Mouse (Mus musculus): ENCODE measurements around the gene Ptpn13.

Gene Ptpn13

DNA sequence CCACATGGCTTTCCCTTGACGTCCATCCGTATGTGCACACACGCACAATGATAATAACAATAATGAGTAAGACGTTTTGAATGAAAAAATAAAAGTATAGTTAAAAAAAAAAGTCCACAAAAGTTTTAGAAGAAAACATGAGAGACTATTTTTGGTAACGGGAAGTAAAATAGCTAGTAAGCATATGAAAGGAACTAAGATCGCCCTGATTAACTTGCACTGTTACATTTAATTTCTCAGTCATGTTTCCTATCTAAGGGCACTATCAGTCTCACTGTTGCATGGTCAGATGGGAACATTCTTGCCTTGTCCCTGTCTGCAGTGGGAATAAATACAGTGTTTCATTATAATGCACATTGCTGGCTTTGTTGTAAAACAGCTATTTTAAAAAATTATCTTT lies 2.4 kb upstream of the Ptpn13 start:
- no peak for DNase-seq (ENCODE audit: low read depth, low spot score)

DNA sequence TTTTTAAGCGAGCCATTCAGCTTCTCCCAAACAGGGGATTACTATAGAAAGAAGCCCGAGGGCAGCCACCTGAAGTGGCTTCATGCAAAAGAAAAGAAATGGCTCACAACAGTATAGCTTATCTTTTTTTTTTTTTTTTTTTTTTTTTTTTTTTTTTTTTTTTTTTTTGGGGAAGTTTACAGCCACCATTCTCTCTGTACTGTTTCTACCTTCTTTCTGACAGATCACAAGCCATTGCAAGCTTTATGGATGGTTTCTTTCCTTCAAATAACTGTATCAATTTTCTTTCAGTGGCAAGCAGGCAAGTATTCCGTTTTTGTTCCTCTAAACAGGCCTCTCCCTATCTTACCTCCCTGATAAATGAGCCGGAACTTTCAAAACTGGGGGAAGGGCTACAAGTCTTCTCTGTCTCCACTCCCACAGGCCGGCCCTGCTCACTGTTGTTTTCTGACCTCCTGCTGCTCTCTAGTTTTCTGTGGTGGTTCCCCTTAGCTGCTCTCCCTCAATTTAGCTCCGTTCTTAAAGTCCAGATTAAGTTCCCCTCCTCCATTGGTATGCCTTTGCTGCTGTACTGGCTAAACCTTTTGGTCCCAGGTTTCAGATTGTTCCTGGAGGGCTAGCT lies 1.6 kb upstream of the Ptpn13 start:
- DNase-seq (ENCODE audit: low read depth, low spot score): peak; percentile 55

DNA sequence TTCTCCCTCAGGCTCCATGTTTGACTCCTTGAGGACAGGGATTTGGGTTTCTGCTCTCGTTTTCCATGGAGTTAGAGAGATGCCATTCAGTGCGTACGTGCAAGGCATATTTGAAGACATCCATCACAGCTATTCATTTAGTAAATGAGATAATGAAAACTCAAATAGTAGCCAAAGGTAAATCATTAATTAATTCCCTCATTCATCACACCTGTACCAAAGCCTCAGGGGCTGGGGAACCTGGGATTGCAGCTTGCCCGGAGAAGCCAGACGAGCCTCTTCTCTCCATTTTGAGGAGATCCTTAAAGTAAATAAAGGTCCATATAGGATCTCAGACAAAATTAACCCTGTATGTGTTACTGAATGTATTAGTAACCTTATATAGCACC lies 1.1 kb upstream of the Ptpn13 start:
- DNase-seq (ENCODE audit: low read depth, low spot score): no peak

DNA sequence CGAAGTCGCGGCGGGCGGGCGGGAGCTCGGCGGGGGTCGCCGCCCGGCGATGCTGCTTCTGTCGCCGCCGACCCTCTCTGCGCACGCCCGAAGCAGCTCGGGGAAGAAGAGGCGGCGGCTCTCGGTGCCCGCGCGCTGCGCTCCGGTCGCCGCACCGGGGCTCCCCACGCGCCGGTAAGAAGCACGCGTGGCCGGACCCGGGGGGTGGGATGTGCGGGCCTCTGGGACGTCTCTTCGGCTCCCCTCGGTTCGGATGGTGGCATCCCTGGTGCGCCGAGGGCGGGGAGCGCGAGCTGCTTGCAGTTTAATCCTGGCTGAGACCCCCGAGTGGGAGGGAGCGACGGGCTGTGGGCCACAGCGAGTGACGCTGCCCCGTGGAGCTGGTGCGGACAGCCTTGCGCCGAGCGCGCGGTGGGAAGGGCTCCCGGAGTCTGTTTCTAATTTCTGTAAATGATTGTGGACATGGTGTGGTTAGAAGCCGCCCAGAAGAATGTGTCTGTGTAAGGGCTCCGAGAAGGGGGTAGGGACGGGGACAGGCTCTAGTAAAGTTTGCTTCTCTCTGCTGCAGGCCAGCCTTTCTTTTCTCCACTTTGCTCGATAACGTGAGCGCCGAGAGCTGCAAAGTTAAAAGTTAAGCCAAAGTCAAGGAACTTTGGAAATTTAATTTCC lies 505 bp downstream of the Ptpn13 start:
- peak; percentile 70 for DNase-seq (ENCODE audit: low read depth, low spot score)

DNA sequence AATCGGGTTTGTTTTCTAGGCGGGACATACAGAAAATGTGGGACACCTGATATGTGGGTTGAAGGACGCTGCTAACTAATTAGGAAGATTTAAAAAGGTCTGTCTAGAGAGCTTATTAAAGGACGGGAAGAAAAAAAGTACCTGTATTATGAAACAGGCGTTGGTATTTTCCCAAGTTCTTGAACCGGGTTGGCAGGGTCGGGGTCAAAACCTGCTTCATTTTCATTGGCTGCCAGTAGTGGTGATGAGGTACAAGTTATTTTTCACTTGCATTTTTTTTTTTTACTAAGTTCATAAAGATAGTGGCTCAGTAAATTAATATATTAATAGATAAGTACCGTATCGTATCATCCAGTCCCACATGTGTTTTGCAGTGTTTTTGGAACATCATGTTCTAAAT lies 1.3 kb downstream of the Ptpn13 start:
- no peak for DNase-seq (ENCODE audit: low read depth, low spot score)

DNA sequence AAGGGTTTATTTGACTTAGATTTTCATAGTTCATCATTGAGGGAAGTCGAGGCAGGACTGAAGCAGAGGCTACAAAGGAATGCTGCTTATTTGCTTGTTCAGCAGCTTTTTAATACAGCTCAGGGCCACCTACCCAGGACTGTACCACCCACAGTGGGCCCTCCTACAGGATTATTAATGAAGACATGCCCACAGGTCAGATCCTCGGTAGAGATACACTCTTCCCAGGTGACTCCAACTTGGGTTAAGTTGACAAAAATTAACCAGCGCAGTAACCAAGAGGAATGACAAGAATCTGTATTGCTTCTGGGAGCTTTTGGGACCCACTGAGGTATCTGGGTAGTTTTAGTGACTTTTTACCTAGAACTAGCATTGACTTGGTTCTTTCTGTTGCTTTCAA lies 6.0 kb downstream of the Ptpn13 start:
- no peak for DNase-seq (ENCODE audit: low read depth, low spot score)

DNA sequence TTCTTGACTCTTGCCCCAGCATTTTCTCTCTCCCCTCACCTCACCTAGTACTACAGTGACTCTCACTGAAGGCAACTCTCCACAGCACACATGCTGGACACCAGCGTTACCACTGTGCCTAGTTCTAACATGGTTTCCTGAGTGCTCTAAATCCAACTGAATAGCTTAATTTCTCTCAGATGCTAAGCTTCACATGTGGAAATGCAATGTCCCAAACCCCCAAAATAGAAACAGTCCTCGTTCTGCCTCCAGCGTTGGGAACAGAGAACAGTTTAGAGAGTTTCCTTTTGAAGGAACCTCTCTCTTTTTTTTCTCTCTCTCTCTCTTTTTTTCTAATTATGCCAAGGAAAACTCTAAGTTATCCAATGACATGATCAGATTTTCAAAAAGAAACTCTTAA lies 6.5 kb downstream of the Ptpn13 start:
- DNase-seq (ENCODE audit: low read depth, low spot score): no peak

DNA sequence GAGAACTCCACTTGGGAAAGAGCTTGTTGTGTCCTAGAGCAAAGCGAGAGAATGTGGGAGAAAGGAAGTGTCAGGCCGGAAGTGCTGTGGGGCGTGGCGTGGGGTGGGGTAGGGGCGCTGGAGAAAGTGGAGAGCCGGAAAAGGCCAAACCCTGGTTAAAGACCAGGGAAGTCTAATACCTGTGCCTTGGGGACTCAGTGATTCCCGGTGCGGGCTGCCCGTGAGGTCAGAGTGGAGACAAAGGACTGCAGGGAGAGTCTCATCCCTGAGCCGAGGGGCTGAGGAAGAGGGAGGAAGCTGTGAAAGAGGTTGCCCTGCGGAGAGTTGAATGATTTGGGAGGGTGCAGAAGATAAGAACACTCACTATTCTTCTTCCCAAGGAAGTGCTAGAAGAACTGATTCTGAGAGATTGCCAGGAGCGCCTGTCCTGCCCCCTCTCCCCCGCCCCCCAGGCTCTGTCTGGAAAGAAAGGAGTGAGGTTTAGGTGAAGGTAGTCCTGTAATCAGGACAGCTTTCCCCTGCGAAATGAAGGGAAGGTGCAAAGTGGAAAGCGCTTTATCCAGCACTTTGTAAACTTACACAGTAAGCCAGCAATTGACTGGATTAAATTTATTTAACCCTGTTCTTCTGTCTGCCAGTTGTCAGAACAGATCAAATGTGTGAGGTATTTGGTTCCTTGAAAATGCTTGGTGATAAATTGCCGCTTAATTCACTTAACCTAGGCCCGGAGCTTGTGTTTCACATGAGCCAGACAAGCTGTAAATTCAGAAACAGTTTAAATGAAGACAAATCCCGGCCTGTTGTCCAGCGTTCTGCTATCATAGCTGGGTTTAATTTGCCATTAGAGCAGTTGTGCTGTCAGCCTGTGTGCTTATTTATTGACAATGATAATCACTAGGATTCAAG lies 11.3 kb downstream of the Ptpn13 start:
- peak; percentile 55 for DNase-seq (ENCODE audit: low read depth, low spot score)

DNA sequence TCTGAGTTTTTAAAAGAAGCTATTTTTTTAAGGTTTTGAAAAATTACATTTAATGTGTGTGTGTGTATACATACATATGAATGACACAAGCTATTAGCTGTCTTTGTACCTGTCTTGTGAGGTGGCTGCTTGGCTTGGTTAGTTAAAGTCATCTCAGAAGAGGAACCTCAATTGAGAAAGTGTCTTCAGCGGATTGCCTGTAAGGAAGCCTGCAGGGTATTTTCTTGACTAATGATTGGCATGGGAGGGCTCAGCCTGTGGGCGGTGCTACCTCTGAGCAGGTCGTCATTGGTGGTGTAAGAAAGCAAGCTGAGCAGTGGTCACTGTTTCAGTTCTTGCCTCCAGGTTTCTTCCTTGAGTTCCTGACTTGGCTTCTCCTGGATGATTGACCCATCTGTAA lies 12.7 kb downstream of the Ptpn13 start:
- DNase-seq (ENCODE audit: low read depth, low spot score): no peak

DNA sequence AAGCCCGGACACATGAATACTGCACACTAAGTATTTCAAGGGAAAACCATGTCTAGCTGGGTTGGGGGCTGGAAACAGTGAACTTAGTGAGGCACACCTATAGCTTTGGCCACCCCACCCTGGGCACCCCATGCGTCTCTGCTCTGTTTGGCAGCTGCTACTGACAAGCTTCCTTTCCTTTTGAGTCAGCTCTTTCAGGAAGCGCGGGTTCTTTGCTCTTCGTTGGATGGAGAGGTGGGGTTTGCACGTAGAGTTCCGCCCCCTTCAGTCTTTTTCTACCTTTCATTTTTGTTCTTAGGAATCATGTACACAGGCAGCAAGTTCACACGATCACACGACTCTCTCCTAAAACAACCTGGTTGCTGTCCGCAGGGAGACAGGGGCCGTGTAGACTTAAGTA lies 14.2 kb downstream of the Ptpn13 start:
- no peak for DNase-seq (ENCODE audit: low read depth, low spot score)

DNA sequence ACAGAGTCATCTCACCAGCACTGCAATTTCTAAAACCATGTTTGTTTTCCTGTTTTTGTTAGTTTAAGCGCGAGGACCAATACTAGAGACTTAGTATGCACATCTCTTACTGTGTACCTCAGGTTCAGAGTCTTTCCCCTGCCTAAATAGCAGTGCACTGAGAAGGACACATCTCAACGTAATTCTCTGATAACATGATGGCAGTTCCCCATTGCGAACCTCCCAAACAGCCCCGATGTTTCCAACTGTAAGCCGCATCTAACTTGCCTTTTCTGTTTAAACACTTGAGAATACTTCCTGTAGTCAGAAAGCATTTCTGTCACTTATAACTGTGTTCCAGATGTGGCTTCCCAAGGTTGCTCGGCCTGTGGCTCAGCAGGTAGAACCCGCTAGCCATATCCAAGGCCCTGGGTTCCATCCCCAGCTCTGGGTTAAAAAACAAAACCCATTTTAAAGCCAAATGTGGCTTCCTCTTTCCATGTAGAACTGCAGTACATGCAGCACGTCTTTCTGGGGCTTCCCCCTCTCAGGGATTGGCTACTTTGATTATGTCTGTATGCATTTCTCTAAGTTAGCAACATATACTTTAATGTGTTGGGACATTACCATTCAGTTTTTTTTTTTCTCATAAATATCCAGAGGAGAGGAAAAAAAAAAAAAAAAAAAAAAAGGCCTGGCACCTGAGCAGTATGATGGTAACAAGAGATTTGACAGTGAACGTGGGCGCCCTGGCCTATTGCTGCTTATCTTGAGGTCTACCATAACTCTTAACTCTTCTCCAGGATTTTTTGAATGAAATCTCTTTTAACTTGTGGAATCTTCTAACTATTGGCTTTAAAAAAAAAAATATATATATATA lies 15.7 kb downstream of the Ptpn13 start:
- DNase-seq (ENCODE audit: low read depth, low spot score): no peak

DNA sequence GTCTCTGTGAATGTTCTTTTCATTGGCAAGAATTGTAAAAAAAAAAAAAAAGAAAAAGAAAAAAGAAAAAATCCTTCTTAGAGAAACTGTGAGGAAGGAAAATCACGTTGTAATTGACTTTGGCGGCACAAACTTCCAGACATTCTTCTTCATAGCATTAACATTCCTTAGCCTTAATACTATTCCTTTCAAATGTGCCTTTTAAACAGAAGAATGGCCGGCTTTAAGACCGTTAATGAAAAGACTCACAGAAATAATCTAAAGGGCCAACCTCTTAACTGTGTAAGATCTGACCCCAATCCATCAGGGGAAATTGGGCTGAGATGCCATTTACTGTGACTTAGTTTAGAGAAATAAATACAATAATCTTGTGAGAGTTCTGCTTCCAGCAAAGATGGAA lies 16.7 kb downstream of the Ptpn13 start:
- no peak for DNase-seq (ENCODE audit: low read depth, low spot score)

DNA sequence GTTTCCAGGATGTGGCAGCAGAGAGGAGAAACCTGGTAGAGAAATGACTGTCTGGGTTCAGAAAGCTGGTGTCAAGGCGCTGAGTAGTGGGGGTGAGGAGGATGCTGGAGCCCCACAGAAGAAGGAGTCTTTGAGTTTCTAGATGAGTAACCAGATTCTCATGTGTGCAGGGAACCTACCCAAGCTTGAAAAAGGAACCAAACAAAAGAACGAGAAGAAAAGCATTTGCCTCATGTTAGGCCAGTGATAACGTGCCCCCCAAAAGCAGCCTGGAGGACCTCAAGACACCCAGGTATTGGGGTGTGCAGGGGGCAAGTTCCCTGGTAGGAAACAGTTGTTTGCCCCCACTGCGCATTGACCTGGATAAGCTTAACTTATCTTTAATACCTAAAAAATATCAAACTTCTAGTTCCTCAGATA lies 17.3 kb downstream of the Ptpn13 start:
- DNase-seq (ENCODE audit: low read depth, low spot score): no peak

DNA sequence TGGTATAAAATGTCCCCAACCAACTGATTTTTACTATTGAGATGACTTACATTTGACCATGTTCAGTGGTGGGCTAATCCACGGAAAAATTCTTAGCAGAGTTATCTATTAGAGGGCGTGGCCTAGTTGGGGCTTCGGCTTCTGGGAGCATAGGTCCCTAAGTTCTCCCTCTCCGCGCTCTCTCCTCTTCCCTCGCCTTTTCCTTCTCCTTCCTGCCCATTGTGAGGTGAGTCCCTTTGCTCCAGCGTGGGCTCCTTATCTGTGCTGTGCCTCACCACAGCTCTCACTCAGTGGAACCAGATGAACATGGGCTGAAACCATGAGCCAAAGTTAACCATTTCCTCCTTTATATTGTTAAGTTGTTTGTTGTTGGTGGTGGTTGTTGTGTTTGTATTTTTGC lies 17.9 kb downstream of the Ptpn13 start:
- DNase-seq (ENCODE audit: low read depth, low spot score): no peak

DNA sequence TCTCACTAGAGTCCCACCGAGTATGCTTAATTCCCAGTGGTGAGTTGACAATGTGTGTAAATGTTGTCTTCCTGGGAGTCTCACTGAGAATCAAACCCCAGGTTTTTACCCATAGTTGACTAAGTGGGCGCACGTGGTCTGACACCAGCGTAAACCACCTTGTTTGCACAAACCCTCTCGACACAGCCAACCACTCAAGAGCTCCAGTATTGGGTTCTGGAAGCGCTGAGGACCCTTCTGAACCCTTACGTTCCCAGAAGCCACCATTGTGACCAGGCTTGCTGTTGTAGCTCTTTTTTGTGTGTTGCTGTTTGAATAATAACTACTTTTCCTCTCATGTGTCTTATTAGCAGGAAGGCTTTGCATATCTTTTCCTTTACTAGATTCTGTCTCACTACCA lies 20.4 kb downstream of the Ptpn13 start:
- DNase-seq (ENCODE audit: low read depth, low spot score): no peak

DNA sequence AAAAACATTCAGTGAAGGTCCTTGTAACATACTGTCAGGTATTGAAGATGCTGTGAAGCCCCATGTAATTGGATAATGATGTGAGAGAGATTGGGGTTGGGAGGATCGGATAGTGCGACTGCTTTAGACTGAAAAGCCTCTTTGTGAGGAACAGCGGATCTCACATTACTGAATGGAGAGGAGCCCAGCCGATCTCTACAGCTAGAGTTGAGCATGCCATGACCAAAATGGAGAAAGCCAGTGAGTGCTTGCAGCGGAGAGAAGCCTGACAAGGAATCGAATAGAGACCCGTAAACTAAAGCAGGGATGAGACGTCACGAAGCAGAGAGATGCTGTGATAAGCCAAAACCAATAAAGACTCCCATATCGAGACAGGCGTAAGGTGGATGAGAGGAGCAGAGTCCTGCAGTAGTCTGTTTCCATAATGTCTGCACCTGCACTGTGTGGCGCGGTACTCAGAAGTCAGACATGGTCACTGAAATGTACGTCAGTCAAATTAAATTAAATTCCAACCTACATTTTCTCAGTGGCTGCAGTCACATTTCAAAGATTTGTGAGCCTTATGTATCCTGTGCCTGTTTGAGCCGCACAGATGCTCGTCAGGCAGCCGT lies 22.9 kb downstream of the Ptpn13 start:
- DNase-seq (ENCODE audit: low read depth, low spot score): no peak

DNA sequence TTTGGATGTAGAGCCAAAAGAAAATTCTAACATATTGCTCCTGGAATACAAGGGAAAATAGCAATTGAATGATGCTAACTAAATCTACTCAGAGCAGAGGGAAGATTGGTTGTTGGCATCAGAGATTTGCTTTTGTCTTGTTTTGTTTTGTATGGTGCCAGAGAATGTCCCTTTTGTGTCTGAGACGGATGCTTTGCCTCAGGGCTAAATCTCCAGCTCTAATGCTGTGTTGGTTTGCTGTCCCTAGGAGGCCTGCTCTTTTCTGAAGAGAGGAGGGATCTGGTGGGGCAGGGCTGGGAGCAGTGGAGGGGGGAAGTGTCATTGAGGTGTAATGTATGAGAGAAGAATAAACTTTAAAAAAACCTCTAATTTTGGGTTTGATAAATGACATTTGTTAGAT lies 23.5 kb downstream of the Ptpn13 start:
- DNase-seq (ENCODE audit: low read depth, low spot score): no peak

DNA sequence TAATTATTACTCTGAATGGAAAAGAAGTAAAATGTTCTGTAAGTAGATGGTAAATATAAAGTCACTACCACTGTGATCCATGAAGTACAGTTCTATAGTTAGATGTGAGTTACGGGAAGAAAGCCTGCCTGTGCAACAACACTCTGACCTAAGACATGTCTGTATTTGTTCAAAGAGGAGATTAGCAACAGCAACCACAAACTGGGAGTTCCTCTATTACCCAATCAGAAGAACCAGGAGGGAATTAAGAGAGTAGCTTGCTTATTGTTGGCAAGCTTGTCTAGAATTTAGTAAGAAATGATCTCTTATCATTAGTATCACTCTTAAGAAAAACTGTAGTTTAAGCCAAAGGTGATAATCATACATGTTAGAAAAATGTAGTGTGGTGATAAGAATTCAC lies 25.7 kb downstream of the Ptpn13 start:
- DNase-seq (ENCODE audit: low read depth, low spot score): no peak

DNA sequence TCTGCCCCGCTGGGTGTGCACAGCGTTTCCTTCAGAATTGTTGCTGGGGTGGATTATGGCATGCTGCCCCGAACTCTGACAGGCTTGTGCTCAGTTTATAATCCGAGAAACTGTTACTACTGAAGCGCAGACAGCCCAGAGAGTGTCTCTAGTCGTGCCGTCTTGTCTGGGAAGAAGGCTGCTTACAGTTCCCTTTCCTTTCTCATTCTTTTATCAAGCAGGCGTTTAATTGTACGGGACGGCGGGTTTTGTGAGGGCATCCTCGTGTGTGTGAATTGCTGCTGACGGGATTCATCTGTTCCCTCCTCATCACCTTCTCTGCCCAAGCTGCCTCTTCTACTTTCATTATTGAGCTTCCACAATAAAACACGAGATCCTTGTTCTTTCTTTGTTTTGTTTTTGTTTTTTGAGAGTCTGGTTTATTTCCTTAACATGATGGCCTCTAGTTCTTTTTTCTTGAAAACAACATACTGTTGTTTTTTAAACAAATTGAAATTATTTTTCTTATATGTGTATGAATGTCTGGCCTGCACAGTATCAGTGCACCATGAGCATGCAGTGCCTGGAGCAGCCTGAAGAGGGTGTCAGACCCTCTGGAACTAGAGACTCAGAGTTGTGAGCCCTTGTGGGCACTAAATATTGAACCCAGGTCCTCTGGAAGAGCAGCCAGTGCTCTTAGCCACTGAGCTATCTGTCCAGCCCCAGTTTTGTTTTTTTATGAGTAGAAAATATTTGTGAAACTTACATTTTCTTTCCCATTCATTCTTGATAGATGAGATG lies 28.6 kb downstream of the Ptpn13 start:
- peak; percentile 34 for DNase-seq (ENCODE audit: low read depth, low spot score)

DNA sequence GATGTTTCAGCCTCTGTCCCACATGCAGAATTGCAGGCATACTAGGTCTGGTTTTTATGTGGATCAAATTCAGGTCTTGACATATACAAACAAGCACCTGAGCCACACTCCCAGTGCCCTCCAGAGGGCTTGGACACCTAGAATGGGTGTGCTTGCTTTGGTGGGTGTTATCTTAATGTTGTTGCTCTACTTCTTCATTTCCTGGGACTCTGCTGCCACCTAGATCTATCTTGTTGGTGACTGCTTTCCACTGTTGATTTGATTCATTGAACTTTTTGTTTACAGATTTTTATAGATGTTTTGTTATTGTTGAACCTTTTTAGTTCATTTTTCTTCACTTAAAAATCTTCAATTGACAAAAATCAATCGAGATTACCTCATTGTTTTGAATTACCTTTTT lies 31.8 kb downstream of the Ptpn13 start:
- no peak for DNase-seq (ENCODE audit: low read depth, low spot score)

DNA sequence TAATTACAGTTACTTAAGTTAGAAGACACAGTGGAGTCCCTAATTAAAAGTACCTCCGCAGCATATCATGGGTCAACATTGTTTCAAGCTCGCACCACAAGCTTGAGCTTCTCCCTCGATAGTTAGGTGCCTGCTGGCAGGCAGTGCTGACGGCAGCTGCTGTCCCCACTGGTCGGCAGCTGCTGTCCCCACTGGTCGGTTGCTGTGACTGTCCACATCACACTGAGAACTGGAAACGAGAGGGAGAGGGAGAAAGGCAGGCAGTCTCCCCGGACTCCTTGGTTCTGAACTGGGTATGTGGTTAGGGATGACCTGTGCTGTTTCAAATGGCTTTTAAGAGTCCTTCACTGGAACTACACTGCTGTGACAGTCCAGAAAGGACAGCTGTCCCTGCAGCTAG lies 33.4 kb downstream of the Ptpn13 start:
- no peak for DNase-seq (ENCODE audit: low read depth, low spot score)
